Mouse (Mus musculus): ENCODE data around the gene Gabrb1. TPM values are rescaled to one million over a fixed set of nuclear protein-coding genes. Genes with fewer than 3 reads are reported as not detected.
"Not testable (repeated sequence)": the region's sequence is repeated elsewhere in the genome, so short reads cannot be mapped to it uniquely, and the experiment has no call there.

Gene Gabrb1
- polyA plus RNA-seq, 1 experiment from 2014 or later = 0.33 TPM

DNA sequence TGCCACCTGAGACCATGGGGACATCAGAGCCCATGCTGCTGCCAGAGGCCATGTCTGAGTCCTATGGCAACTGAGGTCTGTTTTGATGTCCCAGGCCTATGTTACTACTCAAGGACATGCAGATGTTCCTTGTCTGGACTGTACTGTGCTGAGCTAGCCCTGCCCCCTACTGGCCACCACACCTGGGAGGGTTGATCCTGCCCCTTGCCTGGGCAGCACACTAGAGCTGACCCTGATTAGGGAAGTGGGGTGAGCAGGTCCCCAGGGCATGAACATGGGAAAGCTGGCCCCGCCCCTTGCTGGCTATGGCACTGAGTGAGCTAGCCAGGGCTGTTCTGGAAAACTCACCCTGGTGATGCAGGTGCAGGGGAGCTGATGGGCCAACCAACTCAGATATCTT, 428.6 kb downstream of the Gabrb1 start:
- Histone ChIP-seq H3K9me3 (no peaks in the 10 kb centered on the region), H3K27ac (no peak overlapping the region), H3K4me1 (replicated peaks) (no peaks in the 10 kb centered on the region), H3K4me3 (no peak overlapping the region), H3K36me3 (no peaks in the 10 kb centered on the region), H3K27me3 (ENCODE audit: insufficient read depth, poor library complexity, severe bottlenecking) (no peaks in the 10 kb centered on the region)
- no peak for DNase-seq (ENCODE audit: low spot score)
- 90% methylated on average over 1 of the region's 1 CpGs for WGBS

DNA sequence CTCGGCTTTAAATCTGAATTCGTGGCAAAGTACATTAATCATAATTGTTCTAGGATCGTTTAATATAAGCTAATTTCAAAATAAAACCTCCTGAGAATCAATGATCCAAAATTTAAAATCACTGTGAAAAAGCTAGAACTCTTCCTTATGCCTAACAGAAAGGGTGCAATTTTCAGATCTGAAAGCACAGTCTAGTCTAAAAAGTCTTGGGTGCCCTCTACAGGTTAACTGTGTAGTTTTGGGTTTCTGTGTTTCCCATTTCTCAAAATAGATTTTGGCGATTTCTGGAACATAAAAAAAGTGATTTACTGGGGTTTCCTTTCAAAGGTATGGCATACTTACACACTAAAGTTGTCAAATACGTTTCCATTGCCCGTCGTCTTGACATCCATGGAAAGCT, 436.7 kb downstream of the Gabrb1 start:
- no peak for DNase-seq (ENCODE audit: low spot score)
- H3K27ac ChIP-seq = no peak overlapping the region
- H3K4me3 ChIP-seq = no peak overlapping the region
- no peaks in the 10 kb centered on the region for H3K9me3 ChIP-seq
- no peaks in the 10 kb centered on the region for H3K36me3 ChIP-seq
- H3K27me3 ChIP-seq (ENCODE audit: insufficient read depth, poor library complexity, severe bottlenecking) = no peaks in the 10 kb centered on the region
- 67% methylated on average over 7 of the region's 7 CpGs for WGBS
- no peaks in the 10 kb centered on the region for H3K4me1 ChIP-seq (replicated peaks)

DNA sequence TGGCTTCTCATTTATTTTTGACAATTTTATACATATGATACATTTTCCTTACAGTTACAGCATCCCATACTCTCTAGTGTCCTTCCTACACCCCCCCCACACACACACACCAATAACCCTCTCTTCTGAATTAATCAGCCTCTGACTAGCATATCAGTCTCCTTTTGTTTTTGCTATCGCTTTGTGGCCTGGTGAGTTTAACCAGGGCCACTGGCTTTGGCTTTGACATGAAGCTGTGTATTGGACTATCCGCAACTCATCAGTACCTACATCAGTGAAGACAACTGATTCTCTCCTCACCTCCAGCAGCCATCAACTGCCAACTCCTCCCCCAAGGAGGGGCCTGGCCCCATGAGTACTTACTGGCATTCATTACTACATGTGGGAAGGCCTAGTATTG, 437.1 kb downstream of the Gabrb1 start:
- no peak for DNase-seq (ENCODE audit: low spot score)
- 90% methylated on average over 2 of the region's 2 CpGs for WGBS

DNA sequence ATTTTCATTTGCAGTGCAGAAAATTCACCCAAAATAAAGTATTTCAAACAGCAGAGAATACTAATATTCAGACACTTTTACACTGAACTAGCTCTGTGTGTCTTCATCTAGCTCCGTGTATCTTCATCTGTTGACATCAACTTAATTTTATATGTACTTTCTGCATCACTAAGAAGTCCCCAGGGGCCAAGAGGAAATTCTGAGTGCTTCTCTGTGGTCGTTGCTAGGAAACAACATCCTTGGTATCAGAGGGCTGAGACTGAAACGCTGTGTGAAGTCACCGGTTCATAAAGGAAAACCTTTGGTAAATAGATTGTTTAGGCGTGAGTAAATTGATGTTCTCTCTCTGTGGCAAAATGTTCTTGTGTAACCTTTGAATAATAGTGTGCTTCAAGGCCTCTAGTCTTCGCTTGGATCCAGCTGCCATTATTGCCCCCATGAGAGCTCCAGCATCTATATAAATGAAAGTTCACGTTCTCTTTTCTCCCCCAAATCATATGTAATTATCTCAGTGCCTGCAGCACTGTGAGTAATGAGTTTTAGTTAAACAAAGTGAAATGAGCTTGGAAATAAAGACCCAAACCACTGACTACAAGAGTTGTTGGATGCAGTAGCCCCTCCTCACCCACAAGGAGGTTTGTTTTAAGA, 446.5 kb downstream of the Gabrb1 start:
- DNase-seq (ENCODE audit: low spot score) = no peak
- Histone ChIP-seq H3K27ac (no peak overlapping the region), H3K4me3 (no peak overlapping the region), H3K36me3 (no peaks in the 10 kb centered on the region), H3K27me3 (ENCODE audit: insufficient read depth, poor library complexity, severe bottlenecking) (no peaks in the 10 kb centered on the region), H3K9me3 (no peaks in the 10 kb centered on the region), H3K4me1 (replicated peaks) (no peaks in the 10 kb centered on the region; the same call in 1 of the 2 replicates)
- 63% methylated on average over 7 of the region's 7 CpGs for WGBS

More for the DNA sequence above, 437.1 kb downstream of the Gabrb1 start:
- no peaks in the 10 kb centered on the region for H3K9me3 ChIP-seq
- no peak overlapping the region for H3K27ac ChIP-seq
- no peaks in the 10 kb centered on the region for H3K36me3 ChIP-seq
- no peak overlapping the region for H3K4me3 ChIP-seq
- no peaks in the 10 kb centered on the region for H3K27me3 ChIP-seq (ENCODE audit: insufficient read depth, poor library complexity, severe bottlenecking)
- H3K4me1 ChIP-seq (replicated peaks) = no peaks in the 10 kb centered on the region

DNA sequence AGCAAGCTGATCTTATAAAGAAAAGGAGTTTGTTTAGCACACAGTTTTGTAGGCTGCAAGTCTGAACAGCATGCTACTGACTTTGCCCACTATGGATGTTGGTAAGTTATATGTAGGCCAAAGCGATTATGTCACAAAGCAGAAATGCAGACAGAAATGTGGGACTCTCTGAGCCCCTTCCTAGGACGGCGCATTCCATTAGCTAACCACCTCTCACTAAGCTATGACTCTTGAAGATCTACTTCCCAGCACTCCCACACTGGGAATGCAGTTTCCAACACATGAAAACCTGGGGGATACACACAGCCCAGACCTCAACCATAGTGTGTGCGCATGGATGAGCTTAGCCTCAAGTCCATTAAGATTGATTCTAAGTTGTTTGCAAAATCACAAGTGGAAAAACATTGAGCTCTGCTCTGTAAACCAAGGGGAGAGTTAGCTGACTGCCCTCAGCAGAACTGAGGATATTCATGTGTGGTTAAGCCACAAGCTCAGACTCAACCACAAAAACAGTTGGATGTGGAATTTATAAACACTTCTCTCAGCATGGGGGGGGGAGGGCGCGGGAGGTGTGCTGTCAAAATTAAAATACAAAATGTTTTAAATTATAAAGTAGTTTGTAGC, 464.6 kb downstream of the Gabrb1 start:
- WGBS = 90% methylated on average over 6 of the region's 6 CpGs
- no peak for DNase-seq (ENCODE audit: low spot score)
- no peak overlapping the region for H3K4me3 ChIP-seq
- H3K36me3 ChIP-seq = no peaks in the 10 kb centered on the region
- no peaks in the 10 kb centered on the region for H3K27me3 ChIP-seq (ENCODE audit: insufficient read depth, poor library complexity, severe bottlenecking)
- no peaks in the 10 kb centered on the region for H3K4me1 ChIP-seq (replicated peaks)
- no peak overlapping the region for H3K27ac ChIP-seq
- no peaks in the 10 kb centered on the region for H3K9me3 ChIP-seq

- Histone ChIP-seq H3K27ac (no peak overlapping the region), H3K27me3 (ENCODE audit: insufficient read depth, poor library complexity, severe bottlenecking) (no peaks in the 10 kb centered on the region), H3K9me3 (no peaks in the 10 kb centered on the region), H3K36me3 (no peaks in the 10 kb centered on the region), H3K4me3 (no peak overlapping the region), H3K4me1 (replicated peaks) (no peaks in the 10 kb centered on the region)
- WGBS = 90% methylated on average over 4 of the region's 4 CpGs
- DNase-seq (ENCODE audit: low spot score) = no peak
These were observed 468.8 kb downstream of the Gabrb1 start for GRCm38 (mm10) chr5:72126681-72127080.

- Histone ChIP-seq H3K4me1 (replicated peaks) (no peaks in the 10 kb centered on the region), H3K9me3 (no peaks in the 10 kb centered on the region), H3K27me3 (ENCODE audit: insufficient read depth, poor library complexity, severe bottlenecking) (no peaks in the 10 kb centered on the region), H3K27ac (no peak overlapping the region), H3K36me3 (no peaks in the 10 kb centered on the region), H3K4me3 (no peak overlapping the region)
- WGBS = 68% methylated on average over 2 of the region's 2 CpGs
- DNase-seq (ENCODE audit: low spot score) = no peak
These were observed 476.0 kb downstream of the Gabrb1 start for GRCm38 (mm10) chr5:72133906-72134305.

GRCm38 (mm10) chr5:72138256-72138655, 480.3 kb downstream of the Gabrb1 start:
- Histone ChIP-seq H3K4me1 (replicated peaks) (no peaks in the 10 kb centered on the region), H3K4me3 (no peak overlapping the region), H3K27ac (no peak overlapping the region), H3K9me3 (no peaks in the 10 kb centered on the region), H3K27me3 (ENCODE audit: insufficient read depth, poor library complexity, severe bottlenecking) (no peaks in the 10 kb centered on the region), H3K36me3 (no peaks in the 10 kb centered on the region)
- WGBS = 92% methylated on average over 7 of the region's 7 CpGs
- DNase-seq (ENCODE audit: low spot score) = no peak

- H3K9me3 ChIP-seq = no peaks in the 10 kb centered on the region
- no peaks in the 10 kb centered on the region for H3K27me3 ChIP-seq (ENCODE audit: insufficient read depth, poor library complexity, severe bottlenecking)
- WGBS = 84% methylated on average over 1 of the region's 1 CpGs
- no peak for DNase-seq (ENCODE audit: low spot score)
- H3K4me1 ChIP-seq (replicated peaks) = no peaks in the 10 kb centered on the region
- H3K4me3 ChIP-seq = no peak overlapping the region
- H3K36me3 ChIP-seq = no peaks in the 10 kb centered on the region
- no peak overlapping the region for H3K27ac ChIP-seq
These were observed 481.7 kb downstream of the Gabrb1 start for GRCm38 (mm10) chr5:72139619-72140018.

- Histone ChIP-seq H3K4me3 (no peak overlapping the region), H3K27ac (no peak overlapping the region), H3K27me3 (ENCODE audit: insufficient read depth, poor library complexity, severe bottlenecking) (no peaks in the 10 kb centered on the region), H3K36me3 (no peaks in the 10 kb centered on the region), H3K9me3 (no peaks in the 10 kb centered on the region), H3K4me1 (replicated peaks) (peaks cover 14% of the 10 kb centered on the region; the same call in 1 of the 2 replicates)
- 52% methylated on average over 5 of the region's 5 CpGs for WGBS
- peak; percentile 16 for DNase-seq (ENCODE audit: low spot score)
These were observed 490.8 kb downstream of the Gabrb1 start for GRCm38 (mm10) chr5:72148679-72149078.

- DNase-seq (ENCODE audit: low spot score) = no peak
- Histone ChIP-seq H3K27me3 (ENCODE audit: insufficient read depth, poor library complexity, severe bottlenecking) (no peaks in the 10 kb centered on the region), H3K9me3 (no peaks in the 10 kb centered on the region), H3K4me1 (replicated peaks) (peaks cover 14% of the 10 kb centered on the region; the same call in 1 of the 2 replicates), H3K27ac (no peak overlapping the region), H3K4me3 (no peak overlapping the region), H3K36me3 (peaks cover 13% of the 10 kb centered on the region)
- 93% methylated on average over 5 of the region's 5 CpGs for WGBS
These were observed 493.0 kb downstream of the Gabrb1 start for GRCm38 (mm10) chr5:72150870-72151269.

DNA sequence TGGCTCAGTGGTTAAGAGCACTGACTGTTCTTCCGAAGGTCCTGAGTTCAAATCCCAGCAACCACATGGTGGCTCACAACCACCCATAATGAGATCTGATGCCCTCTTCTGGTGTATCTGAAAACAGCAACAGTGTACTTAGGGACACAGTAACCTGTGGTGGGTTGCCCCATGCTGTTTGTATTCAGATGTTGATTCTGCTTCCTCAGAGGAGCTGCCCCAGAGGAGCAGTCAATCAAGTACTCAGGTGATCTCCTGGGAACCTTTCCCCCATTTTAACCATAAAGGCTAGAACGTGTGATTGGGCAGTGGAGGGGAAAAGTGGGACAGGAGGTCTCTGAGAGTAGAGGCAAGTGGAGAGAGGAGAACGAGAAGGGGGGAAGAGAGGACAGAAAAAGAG, 497.8 kb downstream of the Gabrb1 start:
- H3K4me1 ChIP-seq (replicated peaks); H3K27me3 ChIP-seq (ENCODE audit: insufficient read depth, poor library complexity, severe bottlenecking); DNase-seq (ENCODE audit: low spot score); H3K4me3 ChIP-seq; H3K27ac ChIP-seq; H3K9me3 ChIP-seq: not testable (repeated sequence)
- peaks cover 61% of the 10 kb centered on the region for H3K36me3 ChIP-seq
- 63% methylated on average over 3 of the region's 3 CpGs for WGBS

DNA sequence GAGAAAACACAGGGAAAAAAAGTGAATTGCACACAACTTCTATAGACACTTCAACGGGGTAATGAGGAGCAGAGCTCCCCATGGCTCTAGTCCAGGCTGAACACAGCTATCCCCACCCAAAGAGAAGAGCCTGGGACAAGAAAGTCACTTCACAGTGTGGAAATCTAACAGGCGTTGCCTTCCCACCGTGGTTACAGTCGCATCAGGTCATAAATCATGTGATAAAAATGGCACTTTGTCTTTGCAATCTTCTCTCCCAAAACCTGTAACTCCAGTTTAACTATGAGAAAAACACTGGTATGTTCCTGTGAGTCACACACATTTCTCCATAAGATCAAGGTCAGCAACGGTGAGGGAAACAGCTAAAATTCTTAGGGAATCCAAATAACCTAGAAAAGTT, 498.7 kb downstream of the Gabrb1 start:
- 95% methylated on average over 5 of the region's 5 CpGs for WGBS
- Histone ChIP-seq H3K36me3 (peaks cover 70% of the 10 kb centered on the region), H3K27me3 (ENCODE audit: insufficient read depth, poor library complexity, severe bottlenecking) (no peaks in the 10 kb centered on the region), H3K27ac (no peak overlapping the region), H3K9me3 (no peaks in the 10 kb centered on the region), H3K4me1 (replicated peaks) (no peaks in the 10 kb centered on the region), H3K4me3 (no peak overlapping the region)
- DNase-seq (ENCODE audit: low spot score) = no peak

Data from hindbrain, embryonic 10.5 days (tissue).